Comparison of ENCODE assay signal across 19 mouse cellular contexts in the genomic region with DNA sequence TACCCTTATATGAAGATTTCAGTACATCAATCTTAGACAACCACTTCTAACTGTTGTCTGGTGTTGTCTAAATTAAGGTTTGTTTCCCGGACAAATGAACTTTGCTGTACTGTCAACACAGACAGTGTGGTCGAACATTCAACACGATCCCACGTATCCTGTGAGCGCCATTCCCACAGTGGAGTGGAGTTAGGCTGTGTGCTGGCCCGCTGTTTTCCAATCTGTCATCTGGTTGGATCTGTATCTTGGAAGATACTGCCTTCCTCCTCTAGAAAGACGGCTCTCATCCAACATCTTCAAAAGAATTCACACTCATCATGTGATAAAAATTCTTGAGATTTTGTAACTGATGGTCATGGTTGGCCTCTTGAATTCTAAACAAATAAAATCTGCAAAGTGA.
"Had no signal": no experiment of that assay in that cellular context is flagged by ENCODE, and none has a peak within 500 bp of the region (broad histone marks: within the 10 kb centered on the region; RNA-seq: fewer than 3 reads in every experiment).

No protein-coding gene starts in this region.

- DNase-seq: kidney, adult 8-10 months; kidney, postnatal 10 days; kidney, postnatal 36 days; liver; lung, adult 18-20 months; retina, postnatal 1 day; right cerebral cortex, postnatal 25 days; spleen, adult 18-20 months; thymus, postnatal 25 days had no signal

- H3K27ac ChIP-seq: kidney, embryonic 15.5 days; limb, embryonic 10.5 days; limb, embryonic 13.5 days; liver, embryonic 12.5 days; liver, embryonic 15.5 days; macrophage; midbrain, embryonic 12.5 days; midbrain, embryonic 15.5 days; neural tube, embryonic 12.5 days; stomach, embryonic 15.5 days had no signal

- H3K9me3 ChIP-seq: kidney, embryonic 15.5 days; limb, embryonic 10.5 days; limb, embryonic 13.5 days; liver, embryonic 12.5 days; liver, embryonic 15.5 days; midbrain, embryonic 12.5 days; midbrain, embryonic 15.5 days; neural tube, embryonic 12.5 days; stomach, embryonic 15.5 days had no signal

- H3K4me3 ChIP-seq: kidney, embryonic 15.5 days; limb, embryonic 10.5 days; limb, embryonic 13.5 days; liver, embryonic 12.5 days; liver, embryonic 15.5 days; midbrain, embryonic 12.5 days; midbrain, embryonic 15.5 days; neural tube, embryonic 12.5 days; stomach, embryonic 15.5 days had no signal

- ATAC-seq: liver, embryonic 12.5 days; midbrain, embryonic 15.5 days had no signal

- H3K4me1 ChIP-seq: kidney, embryonic 15.5 days; liver, embryonic 12.5 days; liver, embryonic 15.5 days; midbrain, embryonic 12.5 days; midbrain, embryonic 15.5 days; neural tube, embryonic 12.5 days; stomach, embryonic 15.5 days had no signal

- H3K27me3 ChIP-seq: kidney, embryonic 15.5 days; limb, embryonic 13.5 days; liver, embryonic 12.5 days; liver, embryonic 15.5 days; midbrain, embryonic 12.5 days; midbrain, embryonic 15.5 days; neural tube, embryonic 12.5 days; stomach, embryonic 15.5 days had no signal

- H3K4me2 ChIP-seq: kidney, embryonic 15.5 days; limb, embryonic 13.5 days; liver, embryonic 12.5 days; liver, embryonic 15.5 days; midbrain, embryonic 12.5 days; midbrain, embryonic 15.5 days; neural tube, embryonic 12.5 days; stomach, embryonic 15.5 days had no signal

- H3K9ac ChIP-seq: kidney, embryonic 15.5 days; limb, embryonic 13.5 days; liver, embryonic 12.5 days; liver, embryonic 15.5 days; midbrain, embryonic 12.5 days; midbrain, embryonic 15.5 days; neural tube, embryonic 12.5 days; stomach, embryonic 15.5 days had no signal

- H3K36me3 ChIP-seq: kidney, embryonic 15.5 days; limb, embryonic 10.5 days; limb, embryonic 13.5 days; liver, embryonic 12.5 days; liver, embryonic 15.5 days; midbrain, embryonic 12.5 days; midbrain, embryonic 15.5 days; neural tube, embryonic 12.5 days; stomach, embryonic 15.5 days had no signal
